Mouse (Mus musculus) adrenal gland, adult 18-20 months (tissue): ENCODE results near the gene Kcnip1. TPM values are rescaled to one million over a fixed set of nuclear protein-coding genes. Genes with fewer than 3 reads are reported as not detected.

Experiments
- DNase-seq, 2 experiments: peaks; one replicate each; pipeline ENCODE4 v3.0.0; 2021 to 2022; ENCODE audit warnings: low spot score in 2 of 2
- total RNA-seq, 2 experiments: library from RNA; stranded (reverse); gene quantifications; 1 replicate in 1 of 2; 2 replicates in 1 of 2; pipeline ENCODE4 v1.2.3; 2021

Gene Kcnip1
- total RNA-seq, 2 experiments from 2014 or later, result 1.9 to 4.9 TPM

DNA sequence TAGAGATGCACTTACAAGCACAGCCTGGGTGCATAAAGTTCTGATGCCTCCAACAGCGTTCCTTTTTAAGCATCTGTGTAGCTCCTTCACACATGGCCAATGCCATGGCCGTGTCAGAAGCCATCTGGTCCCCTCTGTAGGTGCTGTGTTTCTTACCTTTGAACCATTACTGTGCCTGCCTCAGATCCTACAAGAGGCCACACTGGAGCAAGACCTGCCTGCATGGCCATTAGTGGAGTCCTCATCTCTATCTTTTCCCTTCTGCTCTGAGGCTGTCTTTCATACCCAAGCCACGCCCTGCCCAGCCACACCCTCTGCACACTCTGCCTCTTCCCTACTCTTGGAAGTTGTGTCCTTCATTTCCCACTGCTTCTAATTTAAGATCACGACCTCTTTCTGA lies 400.1 kb downstream of the Kcnip1 start:
- DNase-seq, result no peak

DNA sequence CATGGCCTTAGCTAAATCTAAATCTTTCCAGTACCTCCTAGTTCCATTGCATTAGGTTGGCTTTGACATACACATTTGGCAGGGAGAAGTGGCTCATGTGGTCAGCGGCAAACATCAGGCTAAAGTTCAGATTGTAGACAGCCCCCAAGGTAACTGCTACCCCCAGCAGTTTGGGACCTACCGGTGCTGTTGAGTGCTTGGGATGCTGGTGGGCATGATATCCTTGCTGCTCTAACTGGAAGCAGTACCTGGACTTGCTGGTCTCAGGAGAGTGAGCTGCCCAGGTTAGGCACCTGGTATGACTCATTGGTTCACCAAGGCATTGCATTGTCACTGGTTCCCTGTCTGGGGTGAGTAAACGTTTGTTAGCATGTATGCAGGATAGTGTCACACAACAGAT lies 402.2 kb downstream of the Kcnip1 start:
- DNase-seq, result no peak

DNA sequence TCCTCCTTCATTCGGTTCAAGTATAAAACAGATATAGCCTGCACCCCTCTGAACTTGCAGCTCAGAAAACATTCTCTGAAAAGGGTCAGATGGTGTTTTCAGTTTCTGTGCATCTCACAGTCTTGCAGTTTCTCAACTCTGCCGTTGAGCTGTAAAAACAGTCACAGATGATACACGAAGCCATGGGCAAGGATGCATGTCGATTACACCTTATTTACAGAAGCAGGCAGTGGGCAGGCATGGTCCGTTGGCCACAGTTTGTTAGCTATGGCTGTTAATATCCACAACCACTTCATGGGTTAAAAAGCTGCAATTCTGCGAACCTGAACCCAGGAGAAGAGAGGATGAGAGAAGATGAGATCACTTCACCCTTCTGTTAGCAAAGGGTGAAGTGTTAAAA lies 406.3 kb downstream of the Kcnip1 start:
- no peak for DNase-seq

DNA sequence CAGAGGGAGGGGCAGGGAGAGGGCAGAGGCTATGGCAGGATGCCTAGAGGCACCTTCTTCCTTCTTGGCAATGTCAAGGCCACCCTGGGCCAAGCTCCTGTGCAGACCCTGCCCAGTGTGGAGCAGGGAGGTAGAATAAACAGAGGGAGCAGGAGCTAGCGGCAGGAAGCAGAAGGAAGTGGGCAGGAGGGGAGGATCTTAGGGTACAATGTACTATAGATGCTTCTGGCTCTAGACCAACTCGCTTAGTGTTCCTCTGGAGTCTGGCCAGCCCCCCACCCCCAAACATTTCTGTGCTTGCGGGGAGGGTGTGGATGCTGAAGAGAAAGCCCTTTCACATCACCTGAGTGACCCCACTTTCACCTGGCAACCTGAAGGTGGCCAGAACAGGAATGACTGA lies 413.3 kb downstream of the Kcnip1 start:
- DNase-seq, result no peak

Other genes starting within 250 kb of the Kcnip1 start
- under 1 TPM; 0.10 to 0.17 TPM for gene Kcnmb1, start 30.1 kb downstream of the Kcnip1 start, total RNA-seq
- gene Lcp2, start 53.8 kb upstream of the Kcnip1 start, total RNA-seq, result 1 to 10 TPM; 2.4 to 3.6 TPM
- gene 4930469K13Rik, start 105.4 kb upstream of the Kcnip1 start, total RNA-seq, result not detected
- not detected for gene Foxi1, start 214.9 kb upstream of the Kcnip1 start, total RNA-seq